Mouse (Mus musculus): ENCODE measurements around the gene Zfp853.

DNA sequence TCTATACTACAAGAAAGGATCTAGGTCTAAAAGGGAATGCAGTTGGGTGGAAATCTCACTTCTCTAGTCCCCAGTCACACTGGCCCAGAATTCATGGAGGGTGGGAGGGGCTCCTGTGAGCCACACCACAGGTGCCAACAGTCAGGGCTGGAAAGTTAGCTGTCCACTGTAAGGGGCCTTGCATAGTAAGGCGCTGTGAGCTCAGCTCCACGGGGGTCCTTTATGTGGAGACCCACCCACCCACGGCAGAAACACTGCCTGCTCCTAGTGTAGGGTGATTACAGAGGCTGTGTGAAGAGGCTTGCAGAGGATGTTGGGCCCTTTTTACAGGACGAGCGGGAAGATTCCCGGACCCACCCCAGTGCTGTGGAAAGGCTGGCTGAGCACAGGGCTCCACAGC lies 41.4 kb downstream of the Zfp853 start:
- TF ChIP-seq CTCF (IDR thresholded peaks at IDR 0.05), result no peak
- no peak for TF ChIP-seq EP300 (IDR thresholded peaks at IDR 0.05; ENCODE audit: insufficient read depth, low read depth, low read length)
